Mouse (Mus musculus): ENCODE results near the gene Cmip. TPM values are rescaled to one million over a fixed set of nuclear protein-coding genes. Genes with fewer than 3 reads are reported as not detected.

Cmip gene
- polyA plus RNA-seq, 1 experiment from 2014 or later, result 6.7 TPM

- ATAC-seq (ENCODE audit: low read depth), result no peak
- Histone ChIP-seq H3K4me3 (replicated peaks) (no peak overlapping the region), H3K27ac (no peak overlapping the region), H3K9me3 (replicated peaks) (no peaks in the 10 kb centered on the region), H3K4me2 (no peak overlapping the region), H3K36me3 (no peaks in the 10 kb centered on the region), H3K27me3 (no peaks in the 10 kb centered on the region), H3K9ac (no peak overlapping the region), H3K4me1 (replicated peaks) (no peaks in the 10 kb centered on the region)
- 76% methylated on average over 10 of the region's 10 CpGs for WGBS (ENCODE audit: insufficient replicate concordance)
- no peak for DNase-seq
Observed at GRCm38 (mm10) chr8:117488246-117489005, 231.6 kb downstream of the Cmip start.

- ATAC-seq (ENCODE audit: low read depth) (no peak), DNase-seq (no peak)
- Histone ChIP-seq H3K9me3 (replicated peaks) (no peaks in the 10 kb centered on the region), H3K27ac (no peak overlapping the region), H3K4me3 (replicated peaks) (no peak overlapping the region), H3K9ac (no peak overlapping the region), H3K36me3 (no peaks in the 10 kb centered on the region), H3K4me2 (no peak overlapping the region), H3K4me1 (replicated peaks) (peaks cover 9% of the 10 kb centered on the region), H3K27me3 (peaks cover 21% of the 10 kb centered on the region)
- WGBS (ENCODE audit: insufficient replicate concordance), result 46% methylated on average over 9 of the region's 9 CpGs
Observed at GRCm38 (mm10) chr8:117493543-117493942, 236.7 kb downstream of the Cmip start.

GRCm38 (mm10) chr8:117494874-117495273, 238.0 kb downstream of the Cmip start:
- H3K27ac ChIP-seq, result no peak overlapping the region
- H3K4me1 ChIP-seq (replicated peaks), result peaks cover 17% of the 10 kb centered on the region
- ATAC-seq (ENCODE audit: low read depth) (no peak), DNase-seq (no peak)
- 51% methylated on average over 2 of the region's 2 CpGs for WGBS (ENCODE audit: insufficient replicate concordance)
- no peak overlapping the region for H3K4me2 ChIP-seq
- no peak overlapping the region for H3K4me3 ChIP-seq (replicated peaks)
- no peaks in the 10 kb centered on the region for H3K36me3 ChIP-seq
- H3K9me3 ChIP-seq (replicated peaks), result no peaks in the 10 kb centered on the region
- peaks cover 31% of the 10 kb centered on the region for H3K27me3 ChIP-seq
- no peak overlapping the region for H3K9ac ChIP-seq

GRCm38 (mm10) chr8:117498179-117498914, 241.5 kb downstream of the Cmip start, which contains the start of gene Plcg2:
TSS of gene Plcg2 (plus strand) at chr8:117498291.
- under 1% methylated on average over 62 of the region's 62 CpGs for WGBS (ENCODE audit: insufficient replicate concordance)

GRCm38 (mm10) chr8:117498915-117499540, 242.2 kb downstream of the Cmip start:
- no peak overlapping the region for H3K27ac ChIP-seq
- DNase-seq, result no peak
- H3K27me3 ChIP-seq, result peaks cover 31% of the 10 kb centered on the region
- 10% methylated on average over 20 of the region's 20 CpGs for WGBS (ENCODE audit: insufficient replicate concordance)
- ATAC-seq (ENCODE audit: low read depth), result 0 out of 2 replicates have a peak, but pooled peaks have one; percentile 12
- H3K9ac ChIP-seq, result peak overlapping the region; percentile 67
- peak overlapping the region; percentile 66 for H3K4me3 ChIP-seq (replicated peaks)
- H3K4me1 ChIP-seq (replicated peaks), result peaks cover 17% of the 10 kb centered on the region
- H3K4me2 ChIP-seq, result peak overlapping the region; percentile 87
- H3K36me3 ChIP-seq, result no peaks in the 10 kb centered on the region
- no peaks in the 10 kb centered on the region for H3K9me3 ChIP-seq (replicated peaks)

More at GRCm38 (mm10) chr8:117498179-117498914, 241.5 kb downstream of the Cmip start, which contains the start of gene Plcg2:
- Histone ChIP-seq H3K4me1 (replicated peaks) (peaks cover 17% of the 10 kb centered on the region), H3K4me2 (peak within 1 kb of the TSS; percentile 87), H3K27ac (no peak within 1 kb of the TSS), H3K27me3 (peaks cover 31% of the 10 kb centered on the region), H3K9ac (peak within 1 kb of the TSS; percentile 67), H3K9me3 (replicated peaks) (no peaks in the 10 kb centered on the region), H3K36me3 (no peaks in the 10 kb centered on the region), H3K4me3 (replicated peaks) (peak within 1 kb of the TSS; percentile 66)
- peak; percentile 24 for DNase-seq
- peak; percentile 75 for ATAC-seq (ENCODE audit: low read depth)

- H3K4me1 ChIP-seq (replicated peaks), result peaks cover 17% of the 10 kb centered on the region
- no peaks in the 10 kb centered on the region for H3K36me3 ChIP-seq
- peaks cover 31% of the 10 kb centered on the region for H3K27me3 ChIP-seq
- no peak overlapping the region for H3K4me3 ChIP-seq (replicated peaks)
- H3K4me2 ChIP-seq, result no peak overlapping the region
- WGBS (ENCODE audit: insufficient replicate concordance), result 49% methylated on average over 5 of the region's 5 CpGs
- H3K27ac ChIP-seq, result no peak overlapping the region
- no peak for ATAC-seq (ENCODE audit: low read depth)
- no peak overlapping the region for H3K9ac ChIP-seq
- DNase-seq, result no peak
- no peaks in the 10 kb centered on the region for H3K9me3 ChIP-seq (replicated peaks)
Observed at GRCm38 (mm10) chr8:117500232-117500823, 243.5 kb downstream of the Cmip start.

- Histone ChIP-seq H3K9ac (no peak overlapping the region), H3K27ac (no peak overlapping the region), H3K4me2 (no peak overlapping the region), H3K4me3 (replicated peaks) (no peak overlapping the region), H3K27me3 (peaks cover 31% of the 10 kb centered on the region), H3K36me3 (no peaks in the 10 kb centered on the region), H3K4me1 (replicated peaks) (peaks cover 17% of the 10 kb centered on the region), H3K9me3 (replicated peaks) (no peaks in the 10 kb centered on the region)
- DNase-seq, result no peak
- WGBS (ENCODE audit: insufficient replicate concordance), result 70% methylated on average over 6 of the region's 6 CpGs
- no peak for ATAC-seq (ENCODE audit: low read depth)
Observed at GRCm38 (mm10) chr8:117501323-117501722, 244.5 kb downstream of the Cmip start.

GRCm38 (mm10) chr8:117503405-117504069, 246.7 kb downstream of the Cmip start:
- DNase-seq, result no peak
- Histone ChIP-seq H3K27me3 (peaks cover 9% of the 10 kb centered on the region), H3K4me3 (replicated peaks) (no peak overlapping the region), H3K27ac (no peak overlapping the region), H3K4me1 (replicated peaks) (peaks cover 8% of the 10 kb centered on the region), H3K9me3 (replicated peaks) (no peaks in the 10 kb centered on the region), H3K9ac (no peak overlapping the region), H3K4me2 (no peak overlapping the region), H3K36me3 (no peaks in the 10 kb centered on the region)
- 72% methylated on average over 13 of the region's 13 CpGs for WGBS (ENCODE audit: insufficient replicate concordance)
- no peak for ATAC-seq (ENCODE audit: low read depth)

- Histone ChIP-seq H3K27me3 (no peaks in the 10 kb centered on the region), H3K4me1 (replicated peaks) (no peaks in the 10 kb centered on the region), H3K9ac (no peak overlapping the region), H3K27ac (no peak overlapping the region), H3K36me3 (no peaks in the 10 kb centered on the region), H3K9me3 (replicated peaks) (no peaks in the 10 kb centered on the region), H3K4me2 (no peak overlapping the region), H3K4me3 (replicated peaks) (no peak overlapping the region)
- no peak for DNase-seq
- 67% methylated on average over 8 of the region's 8 CpGs for WGBS (ENCODE audit: insufficient replicate concordance)
- no peak for ATAC-seq (ENCODE audit: low read depth)
Observed at GRCm38 (mm10) chr8:117507703-117508102, 250.8 kb downstream of the Cmip start.
